Mouse (Mus musculus): Measurements from ENCODE around the gene Kars. TPM values are rescaled to one million over a fixed set of nuclear protein-coding genes. Genes with fewer than 3 reads are reported as not detected.

The Kars gene
- polyA plus RNA-seq, 1 experiment from 2014 or later, result 288 TPM

DNA sequence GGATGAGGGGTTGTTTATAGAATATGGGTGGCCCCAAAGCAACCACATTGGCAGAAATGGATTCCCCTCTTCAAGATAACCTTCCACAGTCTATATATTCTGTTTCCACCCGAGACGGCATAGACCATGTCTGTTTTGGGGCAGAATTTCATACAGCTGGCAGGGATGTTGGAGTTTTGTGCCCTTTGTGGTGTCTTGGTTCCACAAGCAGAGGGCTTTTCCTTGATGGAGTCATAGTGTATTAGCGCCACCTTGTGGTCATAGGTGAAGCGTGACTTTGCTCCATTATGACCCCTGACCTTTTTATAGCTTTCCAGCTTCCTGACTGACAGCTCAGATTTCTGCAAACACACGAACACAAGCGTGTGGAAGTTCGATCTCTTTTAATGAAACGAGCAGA, 23.5 kb upstream of the Kars start:
- DNase-seq (ENCODE audit: low spot score) (peak; percentile 75), ATAC-seq (ENCODE audit: insufficient number of reproducible peaks, low FRiP score, low TSS enrichment, low read depth) (peak; percentile 67; the same call in 1 of the 2 replicates)
- Histone ChIP-seq H3K4me3 (ENCODE audit: low read depth, low read length) (no peak overlapping the region), H3K27ac (replicated peaks; ENCODE audit: low read depth, low read length) (no peak overlapping the region), H3K4me2 (ENCODE audit: low read depth, severe bottlenecking) (no peak overlapping the region), H3K9ac (ENCODE audit: low read length) (no peak overlapping the region), H3K9me3 (ENCODE audit: control insufficient read depth, low read length) (no peaks in the 10 kb centered on the region), H3K36me3 (ENCODE audit: control insufficient read depth, insufficient read depth, low read length) (no peaks in the 10 kb centered on the region), H3K27me3 (ENCODE audit: control insufficient read depth, insufficient read depth, low read length) (no peaks in the 10 kb centered on the region), H3K4me1 (ENCODE audit: control insufficient read depth, insufficient read depth, low read length) (no peaks in the 10 kb centered on the region)
- 8% methylated on average over 8 of the region's 8 CpGs for WGBS

DNA sequence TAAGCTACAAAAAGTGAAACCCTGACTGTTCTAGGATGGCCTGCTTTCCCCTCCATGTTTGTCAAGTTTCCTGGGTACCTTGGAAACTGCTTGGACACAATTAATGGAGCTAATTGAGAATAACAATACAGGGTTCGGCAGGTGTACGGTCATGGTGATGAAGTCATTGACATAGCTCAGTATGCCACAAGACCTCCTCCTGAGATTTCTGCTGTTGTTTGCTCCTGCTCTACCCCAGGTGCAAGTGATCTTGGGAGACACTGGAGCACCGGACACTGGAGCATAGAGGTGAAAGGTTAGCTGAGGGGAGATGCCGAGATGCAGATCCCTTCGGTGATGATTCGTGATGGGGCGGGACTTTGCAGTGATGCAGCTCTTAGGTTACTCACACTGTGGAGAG, 21.9 kb upstream of the Kars start:
- WGBS, result 60% methylated on average over 7 of the region's 7 CpGs
- Histone ChIP-seq H3K4me2 (ENCODE audit: low read depth, severe bottlenecking) (no peak overlapping the region), H3K9me3 (ENCODE audit: control insufficient read depth, low read length) (no peaks in the 10 kb centered on the region), H3K27me3 (ENCODE audit: control insufficient read depth, insufficient read depth, low read length) (no peaks in the 10 kb centered on the region), H3K27ac (replicated peaks; ENCODE audit: low read depth, low read length) (no peak overlapping the region), H3K9ac (ENCODE audit: low read length) (no peak overlapping the region), H3K36me3 (ENCODE audit: control insufficient read depth, insufficient read depth, low read length) (no peaks in the 10 kb centered on the region), H3K4me1 (ENCODE audit: control insufficient read depth, insufficient read depth, low read length) (no peaks in the 10 kb centered on the region), H3K4me3 (ENCODE audit: low read depth, low read length) (no peak overlapping the region)
- DNase-seq (ENCODE audit: low spot score) (no peak), ATAC-seq (ENCODE audit: insufficient number of reproducible peaks, low FRiP score, low TSS enrichment, low read depth) (no peak)

DNA sequence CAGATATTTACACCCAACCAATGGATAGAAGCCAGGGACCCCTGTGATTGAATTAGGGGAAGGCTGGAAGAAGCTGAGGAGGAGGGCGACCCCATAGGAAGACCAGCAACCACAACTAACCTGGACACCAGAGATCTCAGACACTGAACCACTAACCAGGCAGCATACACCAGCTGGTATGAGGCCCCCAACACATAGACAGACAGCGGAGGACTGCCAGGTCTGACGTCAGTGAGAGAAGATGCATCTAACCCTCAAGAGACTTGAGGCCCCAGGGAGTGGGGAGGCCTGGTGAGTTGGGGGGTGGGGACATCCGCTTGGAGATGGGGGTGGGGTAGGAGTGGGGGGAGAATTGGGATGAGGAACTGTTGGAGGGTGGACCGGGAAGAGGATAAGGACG, 19.5 kb upstream of the Kars start:
- Histone ChIP-seq H3K27me3 (ENCODE audit: control insufficient read depth, insufficient read depth, low read length) (no peaks in the 10 kb centered on the region), H3K4me2 (ENCODE audit: low read depth, severe bottlenecking) (no peak overlapping the region), H3K27ac (replicated peaks; ENCODE audit: low read depth, low read length) (no peak overlapping the region), H3K4me3 (ENCODE audit: low read depth, low read length) (no peak overlapping the region), H3K9ac (ENCODE audit: low read length) (no peak overlapping the region), H3K36me3 (ENCODE audit: control insufficient read depth, insufficient read depth, low read length) (no peaks in the 10 kb centered on the region), H3K9me3 (ENCODE audit: control insufficient read depth, low read length) (no peaks in the 10 kb centered on the region), H3K4me1 (ENCODE audit: control insufficient read depth, insufficient read depth, low read length) (0 out of 2 replicates have a peak, but pooled peaks cover 2% of the 10 kb centered on the region)
- 60% methylated on average over 6 of the region's 6 CpGs for WGBS
- no peak for DNase-seq (ENCODE audit: low spot score)
- no peak for ATAC-seq (ENCODE audit: insufficient number of reproducible peaks, low FRiP score, low TSS enrichment, low read depth)

DNA sequence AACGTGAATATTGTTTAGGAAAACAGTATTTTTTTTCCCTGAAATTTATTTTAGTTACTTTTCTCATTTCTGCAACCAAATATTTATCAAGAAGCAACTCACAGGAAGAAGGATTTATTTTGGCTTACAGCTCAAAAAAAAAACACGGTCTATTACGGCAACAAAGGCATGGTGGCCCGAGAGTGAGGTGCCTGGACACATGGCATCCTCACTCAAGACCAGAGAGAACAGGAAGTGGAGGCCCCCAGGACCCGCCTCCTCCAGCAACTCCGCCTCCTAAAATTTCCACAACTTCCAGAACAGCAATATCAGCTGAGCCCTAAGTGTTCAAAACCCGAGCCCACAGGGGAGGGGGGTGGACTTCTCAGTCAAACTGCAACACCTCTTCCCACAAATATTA, 18.3 kb upstream of the Kars start:
- Histone ChIP-seq H3K4me1 (ENCODE audit: control insufficient read depth, insufficient read depth, low read length) (0 out of 2 replicates have a peak, but pooled peaks cover 2% of the 10 kb centered on the region), H3K9ac (ENCODE audit: low read length) (no peak overlapping the region), H3K4me2 (ENCODE audit: low read depth, severe bottlenecking) (no peak overlapping the region), H3K36me3 (ENCODE audit: control insufficient read depth, insufficient read depth, low read length) (no peaks in the 10 kb centered on the region), H3K27ac (replicated peaks; ENCODE audit: low read depth, low read length) (no peak overlapping the region), H3K9me3 (ENCODE audit: control insufficient read depth, low read length) (no peaks in the 10 kb centered on the region), H3K4me3 (ENCODE audit: low read depth, low read length) (no peak overlapping the region), H3K27me3 (ENCODE audit: control insufficient read depth, insufficient read depth, low read length) (no peaks in the 10 kb centered on the region)
- ATAC-seq (ENCODE audit: insufficient number of reproducible peaks, low FRiP score, low TSS enrichment, low read depth) (no peak), DNase-seq (ENCODE audit: low spot score) (no peak)
- 90% methylated on average over 7 of the region's 7 CpGs for WGBS

DNA sequence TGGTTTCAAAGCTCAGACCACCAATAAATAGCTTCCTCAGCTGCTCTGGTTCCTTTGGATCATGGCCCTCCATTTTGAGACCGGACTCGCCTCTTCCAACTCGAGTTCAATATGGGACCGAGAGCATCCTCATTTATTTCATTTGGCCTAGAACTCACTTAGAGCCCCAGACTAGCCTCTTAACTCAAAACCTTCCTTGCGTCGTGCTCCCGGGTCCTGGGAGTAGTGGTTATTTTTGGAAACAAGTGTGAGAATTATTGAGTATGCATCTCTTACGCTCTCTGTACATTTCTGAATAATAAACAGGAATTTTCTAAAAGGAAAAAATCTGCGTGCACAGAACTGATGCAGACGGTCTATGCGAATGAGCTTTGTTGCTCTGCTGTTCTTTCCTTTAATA, 3.8 kb upstream of the Kars start, which contains the start of gene Gm6793:
Gm6793 (minus strand) TSS at position 101 of the 400 bp plus-strand sequence.
- WGBS, result 95% methylated on average over 11 of the region's 11 CpGs
- no peak within 1 kb of the TSS for H3K4me2 ChIP-seq (ENCODE audit: low read depth, severe bottlenecking)
- H3K27ac ChIP-seq (replicated peaks; ENCODE audit: low read depth, low read length), result no peak within 1 kb of the TSS
- no peaks in the 10 kb centered on the region; the same call in 1 of the 2 replicates for H3K36me3 ChIP-seq (ENCODE audit: control insufficient read depth, insufficient read depth, low read length)
- DNase-seq (ENCODE audit: low spot score) (no peak), ATAC-seq (ENCODE audit: insufficient number of reproducible peaks, low FRiP score, low TSS enrichment, low read depth) (no peak)
- peaks cover 12% of the 10 kb centered on the region for H3K4me1 ChIP-seq (ENCODE audit: control insufficient read depth, insufficient read depth, low read length)
- no peak within 1 kb of the TSS for H3K9ac ChIP-seq (ENCODE audit: low read length)
- no peaks in the 10 kb centered on the region for H3K27me3 ChIP-seq (ENCODE audit: control insufficient read depth, insufficient read depth, low read length)
- H3K9me3 ChIP-seq (ENCODE audit: control insufficient read depth, low read length), result no peaks in the 10 kb centered on the region
- no peak within 1 kb of the TSS for H3K4me3 ChIP-seq (ENCODE audit: low read depth, low read length)

- Histone ChIP-seq H3K4me3 (ENCODE audit: low read depth, low read length) (peak overlapping the region; percentile 75), H3K9me3 (ENCODE audit: control insufficient read depth, low read length) (no peaks in the 10 kb centered on the region), H3K27ac (replicated peaks; ENCODE audit: low read depth, low read length) (no peak overlapping the region), H3K36me3 (ENCODE audit: control insufficient read depth, insufficient read depth, low read length) (no peaks in the 10 kb centered on the region), H3K9ac (ENCODE audit: low read length) (peak overlapping the region; percentile 68), H3K4me1 (ENCODE audit: control insufficient read depth, insufficient read depth, low read length) (peaks cover 12% of the 10 kb centered on the region), H3K27me3 (ENCODE audit: control insufficient read depth, insufficient read depth, low read length) (no peaks in the 10 kb centered on the region), H3K4me2 (ENCODE audit: low read depth, severe bottlenecking) (peak overlapping the region; percentile 92)
- WGBS, result under 1% methylated on average over 40 of the region's 40 CpGs
- peak; percentile 49 for ATAC-seq (ENCODE audit: insufficient number of reproducible peaks, low FRiP score, low TSS enrichment, low read depth)
- DNase-seq (ENCODE audit: low spot score), result no peak
Measured at GRCm38 (mm10) chr8:112011816-112012242, 706 bp upstream of the Kars start.

GRCm38 (mm10) chr8:112009558-112009957, 1.6 kb downstream of the Kars start:
- WGBS, result 87% methylated on average over 7 of the region's 7 CpGs
- Histone ChIP-seq H3K27me3 (ENCODE audit: control insufficient read depth, insufficient read depth, low read length) (no peaks in the 10 kb centered on the region), H3K4me2 (ENCODE audit: low read depth, severe bottlenecking) (no peak overlapping the region), H3K36me3 (ENCODE audit: control insufficient read depth, insufficient read depth, low read length) (peaks cover 9% of the 10 kb centered on the region; the same call in 1 of the 2 replicates), H3K27ac (replicated peaks; ENCODE audit: low read depth, low read length) (no peak overlapping the region), H3K9ac (ENCODE audit: low read length) (no peak overlapping the region), H3K4me1 (ENCODE audit: control insufficient read depth, insufficient read depth, low read length) (peaks cover 12% of the 10 kb centered on the region), H3K4me3 (ENCODE audit: low read depth, low read length) (no peak overlapping the region), H3K9me3 (ENCODE audit: control insufficient read depth, low read length) (no peaks in the 10 kb centered on the region)
- DNase-seq (ENCODE audit: low spot score) (no peak), ATAC-seq (ENCODE audit: insufficient number of reproducible peaks, low FRiP score, low TSS enrichment, low read depth) (no peak)

GRCm38 (mm10) chr8:112007669-112008068, 3.5 kb downstream of the Kars start:
- Histone ChIP-seq H3K4me1 (ENCODE audit: control insufficient read depth, insufficient read depth, low read length) (peaks cover 7% of the 10 kb centered on the region), H3K27ac (replicated peaks; ENCODE audit: low read depth, low read length) (no peak overlapping the region), H3K27me3 (ENCODE audit: control insufficient read depth, insufficient read depth, low read length) (no peaks in the 10 kb centered on the region), H3K4me2 (ENCODE audit: low read depth, severe bottlenecking) (no peak overlapping the region), H3K36me3 (ENCODE audit: control insufficient read depth, insufficient read depth, low read length) (peaks cover 16% of the 10 kb centered on the region), H3K4me3 (ENCODE audit: low read depth, low read length) (no peak overlapping the region), H3K9me3 (ENCODE audit: control insufficient read depth, low read length) (no peaks in the 10 kb centered on the region), H3K9ac (ENCODE audit: low read length) (no peak overlapping the region)
- no peak for DNase-seq (ENCODE audit: low spot score)
- no peak for ATAC-seq (ENCODE audit: insufficient number of reproducible peaks, low FRiP score, low TSS enrichment, low read depth)
- WGBS, result 94% methylated on average over 2 of the region's 2 CpGs

GRCm38 (mm10) chr8:112005601-112006000, 5.5 kb downstream of the Kars start:
- Histone ChIP-seq H3K4me3 (ENCODE audit: low read depth, low read length) (no peak overlapping the region), H3K9ac (ENCODE audit: low read length) (no peak overlapping the region), H3K4me2 (ENCODE audit: low read depth, severe bottlenecking) (no peak overlapping the region), H3K27me3 (ENCODE audit: control insufficient read depth, insufficient read depth, low read length) (no peaks in the 10 kb centered on the region), H3K9me3 (ENCODE audit: control insufficient read depth, low read length) (no peaks in the 10 kb centered on the region), H3K36me3 (ENCODE audit: control insufficient read depth, insufficient read depth, low read length) (peaks cover 31% of the 10 kb centered on the region), H3K27ac (replicated peaks; ENCODE audit: low read depth, low read length) (no peak overlapping the region), H3K4me1 (ENCODE audit: control insufficient read depth, insufficient read depth, low read length) (peaks cover 6% of the 10 kb centered on the region)
- DNase-seq (ENCODE audit: low spot score) (no peak), ATAC-seq (ENCODE audit: insufficient number of reproducible peaks, low FRiP score, low TSS enrichment, low read depth) (no peak)
- WGBS, result 91% methylated on average over 6 of the region's 6 CpGs

Measured in limb, embryonic 11.5 days (tissue).